Mouse (Mus musculus): ENCODE data around the gene P4hb. TPM values are rescaled to one million over a fixed set of nuclear protein-coding genes. Genes with fewer than 3 reads are reported as not detected.
A peak's percentile ranks its signal among the peaks of the same experiment; 100 is the strongest.
"Not testable (repeated sequence)": the region's sequence is repeated elsewhere in the genome, so short reads cannot be mapped to it uniquely, and the experiment has no call there.

The P4hb gene
- polyA plus RNA-seq, 1 experiment from 2014 or later = 648 TPM

DNA sequence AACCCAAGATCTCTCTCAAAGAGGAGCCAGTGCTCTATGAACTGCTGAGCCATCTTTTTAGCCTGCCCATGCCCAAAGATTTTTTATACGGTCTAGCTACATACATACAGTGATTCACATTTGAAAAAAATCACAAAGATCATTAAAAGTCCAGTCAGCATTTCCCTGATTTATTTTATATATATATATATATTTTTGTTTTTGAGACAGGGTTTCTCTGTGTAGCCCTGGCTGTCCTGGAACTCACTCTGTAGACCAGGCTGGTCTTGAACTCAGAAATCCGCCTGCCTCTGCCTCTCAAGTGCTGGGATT, 9.9 kb upstream of the P4hb start:
- not testable (repeated sequence) for H3K4me2 ChIP-seq; H3K9ac ChIP-seq (ENCODE audit: low read depth, low read length); ATAC-seq (replicated peaks; ENCODE audit: low FRiP score); H3K27me3 ChIP-seq (replicated peaks; ENCODE audit: control insufficient read depth, insufficient read depth, low read length); DNase-seq (ENCODE audit: low spot score); H3K4me3 ChIP-seq (ENCODE audit: low read depth, low read length); H3K9me3 ChIP-seq (ENCODE audit: control insufficient read depth, low read length); H3K27ac ChIP-seq (ENCODE audit: low read depth, low read length)
- WGBS = 90% methylated on average over 2 of the region's 2 CpGs
- peaks cover 55% of the 10 kb centered on the region for H3K36me3 ChIP-seq (ENCODE audit: control insufficient read depth, insufficient read depth, low read length)
- peaks cover 25% of the 10 kb centered on the region for H3K4me1 ChIP-seq (replicated peaks; ENCODE audit: control insufficient read depth, insufficient read depth, low read length)

- 66% methylated on average over 8 of the region's 8 CpGs for WGBS
- H3K36me3 ChIP-seq (ENCODE audit: control insufficient read depth, insufficient read depth, low read length) = peaks cover 56% of the 10 kb centered on the region
Measured at GRCm38 (mm10) chr11:120582268-120582981, 9.4 kb upstream of the P4hb start.

GRCm38 (mm10) chr11:120581490-120582267, 8.6 kb upstream of the P4hb start, which contains the start of gene Arhgdia:
Arhgdia (minus strand) TSS chr11:120581624.
- ATAC-seq (replicated peaks; ENCODE audit: low FRiP score) (peak; percentile 60), DNase-seq (ENCODE audit: low spot score) (peak; percentile 87)
- Histone ChIP-seq H3K27ac (ENCODE audit: low read depth, low read length) (peak within 1 kb of the TSS; percentile 95), H3K4me3 (ENCODE audit: low read depth, low read length) (peak within 1 kb of the TSS; percentile 98), H3K27me3 (replicated peaks; ENCODE audit: control insufficient read depth, insufficient read depth, low read length) (no peaks in the 10 kb centered on the region), H3K4me2 (peak within 1 kb of the TSS; percentile 94), H3K36me3 (ENCODE audit: control insufficient read depth, insufficient read depth, low read length) (peaks cover 54% of the 10 kb centered on the region), H3K4me1 (replicated peaks; ENCODE audit: control insufficient read depth, insufficient read depth, low read length) (peaks cover 29% of the 10 kb centered on the region), H3K9ac (ENCODE audit: low read depth, low read length) (peak within 1 kb of the TSS; percentile 96), H3K9me3 (ENCODE audit: control insufficient read depth, low read length) (peaks cover 4% of the 10 kb centered on the region)
- WGBS = 3% methylated on average over 75 of the region's 75 CpGs

More at GRCm38 (mm10) chr11:120582268-120582981, 9.4 kb upstream of the P4hb start:
- ATAC-seq (replicated peaks; ENCODE audit: low FRiP score) (no peak), DNase-seq (ENCODE audit: low spot score) (no peak)
- H3K4me3 ChIP-seq (ENCODE audit: low read depth, low read length) = peak overlapping the region; percentile 98
- H3K9ac ChIP-seq (ENCODE audit: low read depth, low read length) = peak overlapping the region; percentile 96
- H3K27me3 ChIP-seq (replicated peaks; ENCODE audit: control insufficient read depth, insufficient read depth, low read length) = no peaks in the 10 kb centered on the region
- H3K27ac ChIP-seq (ENCODE audit: low read depth, low read length) = peak overlapping the region; percentile 95
- H3K4me1 ChIP-seq (replicated peaks; ENCODE audit: control insufficient read depth, insufficient read depth, low read length) = peaks cover 25% of the 10 kb centered on the region
- peak overlapping the region; percentile 94 for H3K4me2 ChIP-seq
- peaks cover 4% of the 10 kb centered on the region for H3K9me3 ChIP-seq (ENCODE audit: control insufficient read depth, low read length)

DNA sequence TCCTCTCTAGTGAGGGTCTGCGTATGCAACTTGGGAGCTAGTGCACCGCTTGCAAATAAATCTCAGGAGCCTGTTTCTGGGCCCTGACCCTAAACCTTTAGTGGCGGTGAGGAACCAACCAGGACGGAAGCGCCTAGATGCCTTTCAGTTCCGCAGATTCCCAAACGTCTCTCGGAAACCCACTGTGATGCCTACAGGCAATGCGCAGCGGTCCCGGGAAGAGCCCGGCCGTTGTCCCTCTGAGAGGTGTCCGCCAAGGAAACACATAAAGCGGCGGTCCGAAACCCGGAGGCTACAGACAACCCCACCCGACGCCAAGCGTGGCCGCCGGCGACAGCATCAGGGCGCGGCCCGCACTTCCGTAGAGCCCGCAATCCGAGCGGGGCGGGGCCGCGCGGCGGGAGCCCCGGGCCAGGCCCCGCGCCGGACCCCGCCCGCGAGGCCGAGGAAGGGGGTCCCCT, 7.8 kb upstream of the P4hb start:
- H3K4me2 ChIP-seq = peak overlapping the region; percentile 94
- peaks cover 4% of the 10 kb centered on the region for H3K9me3 ChIP-seq (ENCODE audit: control insufficient read depth, low read length)
- peak; percentile 59; the same call in 1 of the 2 replicates for ATAC-seq (replicated peaks; ENCODE audit: low FRiP score)
- WGBS = 0% methylated on average over 38 of the region's 44 CpGs
- H3K27ac ChIP-seq (ENCODE audit: low read depth, low read length) = peak overlapping the region; percentile 95
- peaks cover 29% of the 10 kb centered on the region for H3K4me1 ChIP-seq (replicated peaks; ENCODE audit: control insufficient read depth, insufficient read depth, low read length)
- H3K4me3 ChIP-seq (ENCODE audit: low read depth, low read length) = peak overlapping the region; percentile 98
- H3K36me3 ChIP-seq (ENCODE audit: control insufficient read depth, insufficient read depth, low read length) = peaks cover 46% of the 10 kb centered on the region
- peak overlapping the region; percentile 96 for H3K9ac ChIP-seq (ENCODE audit: low read depth, low read length)
- peak; percentile 52 for DNase-seq (ENCODE audit: low spot score)
- no peaks in the 10 kb centered on the region for H3K27me3 ChIP-seq (replicated peaks; ENCODE audit: control insufficient read depth, insufficient read depth, low read length)

- Histone ChIP-seq H3K4me1 (replicated peaks; ENCODE audit: control insufficient read depth, insufficient read depth, low read length) (peaks cover 29% of the 10 kb centered on the region), H3K4me2 (peak overlapping the region; percentile 94), H3K9me3 (ENCODE audit: control insufficient read depth, low read length) (peaks cover 4% of the 10 kb centered on the region), H3K27me3 (replicated peaks; ENCODE audit: control insufficient read depth, insufficient read depth, low read length) (no peaks in the 10 kb centered on the region), H3K9ac (ENCODE audit: low read depth, low read length) (peak overlapping the region; percentile 96), H3K36me3 (ENCODE audit: control insufficient read depth, insufficient read depth, low read length) (peaks cover 40% of the 10 kb centered on the region), H3K4me3 (ENCODE audit: low read depth, low read length) (peak overlapping the region; percentile 98), H3K27ac (ENCODE audit: low read depth, low read length) (peak overlapping the region; percentile 95)
- 49% methylated on average over 7 of the region's 7 CpGs for WGBS
- ATAC-seq (replicated peaks; ENCODE audit: low FRiP score) (no peak), DNase-seq (ENCODE audit: low spot score) (no peak)
Measured at GRCm38 (mm10) chr11:120580190-120580589, 7.1 kb upstream of the P4hb start.

DNA sequence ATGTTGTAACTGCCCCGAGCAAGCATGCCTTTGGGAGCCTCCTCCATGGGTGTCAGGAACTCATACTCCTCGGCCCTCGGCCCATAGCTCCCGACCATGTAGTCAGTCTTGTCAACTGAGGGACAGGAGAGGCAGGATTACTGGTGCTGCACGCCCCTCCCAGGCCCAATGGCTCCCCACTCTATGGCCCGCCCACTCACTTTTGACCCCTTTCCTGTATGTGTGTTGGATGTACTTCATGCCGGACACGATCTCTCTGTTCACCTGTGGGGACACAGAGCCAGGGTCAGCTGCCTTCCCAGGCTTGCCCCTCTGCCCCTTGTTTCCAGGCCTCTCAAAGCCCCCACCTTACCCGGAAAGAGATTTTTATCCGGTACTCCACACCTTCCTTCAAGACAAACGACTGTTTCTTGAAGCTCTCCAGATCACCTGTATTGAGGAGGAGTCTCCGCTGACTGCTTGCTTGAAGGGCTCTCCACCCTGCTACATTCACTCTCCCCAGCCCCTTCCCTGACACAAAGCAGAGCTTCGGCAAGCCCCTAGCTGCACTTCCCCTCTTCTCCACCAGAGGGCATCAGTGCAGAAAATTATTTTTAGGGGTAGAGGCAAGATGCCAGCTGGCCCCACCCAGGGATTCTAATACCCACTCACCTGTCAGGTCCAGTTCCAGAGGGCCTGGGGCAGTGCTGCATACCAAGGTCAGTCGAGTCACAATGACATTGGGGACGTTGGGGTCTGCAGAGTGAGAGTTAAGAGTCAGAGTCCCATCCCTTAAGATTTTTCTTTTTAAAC, 6.5 kb upstream of the P4hb start:
- H3K4me1 ChIP-seq (replicated peaks; ENCODE audit: control insufficient read depth, insufficient read depth, low read length) = peaks cover 35% of the 10 kb centered on the region
- ATAC-seq (replicated peaks; ENCODE audit: low FRiP score) (no peak), DNase-seq (ENCODE audit: low spot score) (peak; percentile 84)
- no peak overlapping the region; the same call in 1 of the 2 replicates for H3K27ac ChIP-seq (ENCODE audit: low read depth, low read length)
- peaks cover 4% of the 10 kb centered on the region for H3K9me3 ChIP-seq (ENCODE audit: control insufficient read depth, low read length)
- WGBS = 59% methylated on average over 15 of the region's 15 CpGs
- no peaks in the 10 kb centered on the region for H3K27me3 ChIP-seq (replicated peaks; ENCODE audit: control insufficient read depth, insufficient read depth, low read length)
- peak overlapping the region; percentile 98 for H3K4me3 ChIP-seq (ENCODE audit: low read depth, low read length)
- H3K4me2 ChIP-seq = peak overlapping the region; percentile 94
- peaks cover 36% of the 10 kb centered on the region for H3K36me3 ChIP-seq (ENCODE audit: control insufficient read depth, insufficient read depth, low read length)
- peak overlapping the region; percentile 96 for H3K9ac ChIP-seq (ENCODE audit: low read depth, low read length)

GRCm38 (mm10) chr11:120578694-120579243, 5.7 kb upstream of the P4hb start:
- H3K4me1 ChIP-seq (replicated peaks; ENCODE audit: control insufficient read depth, insufficient read depth, low read length) = peaks cover 40% of the 10 kb centered on the region
- 75% methylated on average over 11 of the region's 11 CpGs for WGBS

More at GRCm38 (mm10) chr11:120578694-120579243, 5.7 kb upstream of the P4hb start:
- H3K27ac ChIP-seq (ENCODE audit: low read depth, low read length) = no peak overlapping the region; the same call in 1 of the 2 replicates
- no peaks in the 10 kb centered on the region for H3K27me3 ChIP-seq (replicated peaks; ENCODE audit: control insufficient read depth, insufficient read depth, low read length)
- ATAC-seq (replicated peaks; ENCODE audit: low FRiP score) (no peak), DNase-seq (ENCODE audit: low spot score) (no peak)
- peaks cover 31% of the 10 kb centered on the region for H3K36me3 ChIP-seq (ENCODE audit: control insufficient read depth, insufficient read depth, low read length)
- no peak overlapping the region for H3K4me2 ChIP-seq
- no peak overlapping the region; the same call in 1 of the 2 replicates for H3K4me3 ChIP-seq (ENCODE audit: low read depth, low read length)
- no peak overlapping the region for H3K9ac ChIP-seq (ENCODE audit: low read depth, low read length)
- peaks cover 1% of the 10 kb centered on the region for H3K9me3 ChIP-seq (ENCODE audit: control insufficient read depth, low read length)
